Mouse (Mus musculus): Measurements from ENCODE around the gene Cbx4. TPM values are rescaled to one million over a fixed set of nuclear protein-coding genes. Genes with fewer than 3 reads are reported as not detected.
"Not testable (repeated sequence)": the region's sequence is repeated elsewhere in the genome, so short reads cannot be mapped to it uniquely, and the experiment has no call there.

The Cbx4 gene
- total RNA-seq, 2 experiments from 2014 or later: 44.7 to 49.1 TPM

DNA sequence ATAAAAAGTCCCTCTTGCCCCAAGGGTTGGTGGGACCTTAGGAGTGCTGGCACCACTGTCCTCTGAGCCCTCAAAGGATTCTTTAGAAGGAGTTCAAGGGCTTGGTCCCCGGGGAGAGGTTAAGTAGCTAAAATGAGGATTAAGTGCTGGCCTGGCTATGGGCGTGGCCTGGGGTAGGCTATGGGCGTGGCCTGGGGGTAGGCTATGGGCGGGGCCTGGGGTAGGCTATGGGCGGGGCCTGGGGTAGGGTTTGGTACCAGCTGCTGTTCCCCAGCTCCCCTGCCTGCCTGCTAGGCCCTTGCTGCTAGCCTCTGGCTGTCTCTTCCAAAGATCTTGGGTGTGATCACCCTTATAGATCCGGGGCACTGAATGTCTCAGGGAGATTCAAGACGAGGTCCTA is 25.3 kb upstream of the Cbx4 start:
- no peak for DNase-seq (ENCODE audit: low spot score in 2 of 2)

DNA sequence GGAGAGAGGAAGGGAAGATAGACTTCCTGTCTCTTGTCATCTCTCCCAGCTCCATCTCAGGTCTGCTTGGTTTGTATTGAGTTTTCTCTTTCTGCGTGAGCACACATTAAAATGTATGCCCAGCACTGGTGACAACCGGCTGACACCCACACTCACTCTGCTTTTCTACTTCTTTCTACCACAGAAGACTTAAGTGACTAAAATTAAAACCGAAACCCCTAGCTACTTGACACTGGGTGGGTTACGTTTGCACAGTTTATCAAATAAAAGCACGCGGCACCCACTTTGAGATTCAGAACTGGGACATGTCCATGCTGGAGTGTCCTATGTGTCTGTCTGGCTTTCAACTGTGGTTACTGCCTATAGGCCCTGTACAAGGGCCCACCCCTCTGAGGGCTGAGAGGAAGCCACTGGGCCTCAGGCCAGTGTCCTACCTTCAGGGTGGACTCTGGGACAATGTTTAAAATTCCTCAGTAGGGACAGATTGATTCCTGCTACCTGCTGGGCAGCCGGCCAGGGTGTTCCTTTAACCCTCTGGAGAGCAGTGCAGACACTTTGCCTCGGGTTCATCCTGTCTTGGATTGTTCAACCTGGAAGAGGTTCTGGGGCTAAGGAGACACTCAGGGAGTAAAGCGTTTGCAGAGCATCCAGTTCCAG is 23.5 kb upstream of the Cbx4 start:
- DNase-seq (ENCODE audit: low spot score in 2 of 2): no peak

DNA sequence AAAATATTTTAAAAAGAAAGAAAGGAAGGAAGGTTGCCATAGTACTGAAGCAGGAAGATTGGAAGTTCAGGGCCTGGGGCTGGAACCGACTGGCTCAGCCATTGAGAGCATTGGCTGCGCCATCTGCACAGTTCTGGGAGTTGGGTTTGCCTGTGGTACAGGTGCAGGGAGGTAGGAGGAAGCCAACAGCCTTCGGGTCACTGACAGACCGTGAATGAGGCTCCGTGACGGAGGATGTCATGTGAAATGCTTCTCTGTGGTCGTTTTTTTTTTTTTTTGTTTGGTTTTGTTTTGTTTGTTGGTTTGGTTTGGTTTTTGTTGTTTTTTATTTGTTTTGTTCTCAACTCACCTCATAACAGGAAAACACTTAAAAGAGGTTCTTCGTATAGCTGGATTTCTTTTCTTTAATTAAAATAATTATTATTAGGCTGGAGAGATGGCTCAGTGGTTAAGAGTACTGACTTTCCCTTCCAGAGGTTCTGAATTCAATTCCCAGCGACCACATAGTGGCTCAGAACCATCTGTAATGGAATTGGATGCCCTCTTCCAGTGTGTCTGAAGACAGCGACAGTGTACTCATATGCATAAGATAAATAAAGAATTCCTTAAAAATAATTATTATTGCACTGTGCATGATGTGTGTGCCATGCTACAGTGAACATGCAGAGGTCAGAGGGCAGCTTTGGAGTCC is 22.7 kb upstream of the Cbx4 start:
- no peak for DNase-seq (ENCODE audit: low spot score in 2 of 2)

DNA sequence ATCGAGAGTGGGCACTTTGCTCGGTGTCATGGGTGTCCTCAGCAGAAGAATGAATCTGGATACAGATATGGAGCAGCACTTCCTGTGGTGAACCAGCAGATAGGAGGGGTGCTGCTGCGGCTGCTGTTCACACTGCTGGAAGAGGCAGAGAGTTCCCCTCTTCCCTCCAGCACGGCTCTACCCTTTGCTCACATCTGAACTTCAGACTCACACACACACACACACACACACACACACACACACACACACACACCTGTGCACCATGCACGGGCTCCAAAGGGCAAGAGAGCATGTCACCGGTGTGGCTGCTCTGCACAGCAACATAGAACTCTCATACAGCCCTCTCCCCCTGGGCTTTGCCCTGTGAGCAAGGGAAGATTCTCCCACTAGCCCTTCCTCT is 20.3 kb upstream of the Cbx4 start:
- DNase-seq (ENCODE audit: low spot score in 2 of 2): no peak

DNA sequence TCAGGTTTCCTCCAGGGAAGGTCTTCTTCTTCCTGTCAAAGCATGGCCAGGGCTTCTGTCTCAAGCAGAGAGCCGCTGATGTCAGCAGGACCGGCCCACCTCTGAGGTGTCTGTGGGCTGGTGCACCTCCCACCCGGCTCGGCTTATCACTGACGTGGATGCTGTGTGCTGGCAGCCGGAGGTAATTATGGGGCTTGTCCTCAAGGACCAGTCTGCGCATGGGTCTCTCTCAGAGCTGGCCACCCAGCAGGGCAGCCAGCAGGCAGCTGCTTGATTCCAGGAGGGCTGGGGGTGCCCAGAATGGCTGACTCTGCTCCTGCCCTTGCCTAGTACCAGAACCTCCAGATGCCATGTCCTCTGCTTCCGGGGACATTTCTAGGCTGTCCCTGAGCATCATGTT is 19.7 kb upstream of the Cbx4 start:
- no peak for DNase-seq (ENCODE audit: low spot score in 2 of 2)

DNA sequence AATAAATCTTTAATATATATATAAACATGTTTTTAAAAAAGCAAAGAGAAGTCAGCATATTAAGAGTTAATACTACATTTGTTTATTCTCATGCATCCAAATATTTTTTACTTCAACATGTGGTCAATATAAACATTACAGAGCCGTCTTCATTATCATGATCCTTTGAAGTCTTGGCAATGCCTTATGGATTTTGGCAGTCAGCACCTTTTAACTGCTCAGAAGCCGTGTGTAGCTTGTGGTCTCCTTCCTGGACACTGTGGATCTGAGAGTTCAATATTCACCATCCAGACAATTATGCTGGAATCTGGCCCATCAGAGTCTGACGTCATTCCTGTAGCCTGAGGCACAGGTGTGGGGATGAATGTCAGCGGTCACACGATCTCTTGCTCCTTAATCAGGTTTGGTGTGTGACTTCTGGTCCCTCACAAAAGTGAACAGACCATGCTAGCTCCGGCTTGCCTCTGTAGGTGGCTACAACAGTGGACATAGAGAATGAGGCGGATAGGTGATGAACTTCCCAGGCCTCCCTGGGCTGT is 19.1 kb upstream of the Cbx4 start:
- no peak for DNase-seq (ENCODE audit: low spot score in 2 of 2)

DNA sequence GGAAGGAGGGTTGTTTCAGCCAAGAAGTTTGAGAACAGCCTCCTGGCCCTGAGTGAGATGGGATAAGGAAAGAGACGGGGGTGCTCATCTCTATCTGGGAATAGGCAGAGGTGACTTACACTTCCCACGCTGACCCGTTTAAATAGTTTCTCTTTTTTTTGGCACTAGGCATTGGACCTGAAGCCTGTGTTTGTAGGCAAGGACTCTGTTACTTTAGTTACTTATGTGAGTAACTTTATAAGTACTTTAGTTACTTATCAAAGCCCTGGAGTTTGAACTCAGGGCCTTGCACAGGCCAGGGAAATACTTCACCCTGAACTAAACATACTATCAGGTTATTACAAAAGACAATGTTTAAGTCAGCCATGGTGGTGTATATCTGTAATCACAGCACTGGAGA is 18.0 kb upstream of the Cbx4 start:
- DNase-seq (ENCODE audit: low spot score in 2 of 2): no peak

DNA sequence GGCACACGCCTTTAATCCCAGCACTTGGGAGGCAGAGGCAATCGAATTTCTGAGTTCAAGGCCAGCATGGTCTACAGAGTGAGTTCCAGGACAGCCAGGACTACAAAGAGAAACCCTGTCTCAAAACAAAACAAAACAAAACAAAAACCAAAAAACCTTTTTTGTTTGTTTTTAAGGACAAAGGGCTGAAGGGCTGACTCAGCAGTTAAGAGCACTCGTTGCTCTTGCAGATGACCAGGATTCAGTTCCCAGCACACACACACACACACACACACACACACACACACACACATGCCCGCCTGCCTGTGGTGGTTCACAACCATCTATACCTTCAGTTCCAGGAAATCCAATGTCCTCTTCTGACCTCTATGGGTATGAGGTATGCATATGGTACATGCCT is 14.3 kb upstream of the Cbx4 start:
- not testable (repeated sequence) for DNase-seq (ENCODE audit: low spot score in 2 of 2)

DNA sequence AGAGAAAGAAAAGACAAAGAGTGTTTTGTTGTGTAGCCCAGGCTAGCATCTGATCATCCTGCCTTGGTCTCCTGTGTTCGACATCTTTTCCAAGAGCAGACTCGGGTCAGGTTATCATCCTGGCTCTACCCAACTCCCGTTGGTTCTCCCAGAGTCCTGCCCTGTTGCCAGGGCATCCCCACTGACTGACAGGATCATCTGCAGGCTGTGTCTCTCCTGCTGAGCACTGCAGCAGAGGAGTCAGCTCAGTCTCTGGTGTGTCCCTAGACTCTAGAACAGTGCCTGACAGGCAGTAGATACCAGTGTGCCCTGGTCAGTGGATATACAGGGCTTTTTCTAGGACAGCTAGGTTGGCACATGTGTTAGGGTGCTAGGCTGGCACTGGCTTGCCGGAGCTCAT is 12.2 kb upstream of the Cbx4 start:
- DNase-seq (ENCODE audit: low spot score in 2 of 2): no peak

DNA sequence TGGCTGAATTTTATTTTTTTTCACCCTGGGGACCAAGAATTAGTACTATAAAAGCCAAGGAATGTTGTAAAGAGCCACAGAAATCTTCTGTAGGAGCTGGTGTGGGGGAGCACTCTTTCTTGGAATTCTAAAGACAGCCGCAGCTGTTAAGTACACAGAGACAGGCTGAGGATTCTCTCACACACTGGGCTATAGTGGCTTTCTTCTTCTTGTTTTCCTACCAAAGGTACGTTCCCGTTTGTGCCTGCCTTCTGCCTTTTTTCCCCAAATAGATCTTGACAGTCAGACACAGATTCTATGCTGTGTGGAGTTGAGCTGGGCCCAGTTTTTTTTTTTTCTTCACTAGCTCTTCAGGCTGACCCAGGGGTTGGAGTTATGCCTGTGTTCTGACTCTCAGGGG is 9.4 kb upstream of the Cbx4 start:
- peak in 1 of 2 experiments; percentile 25 for DNase-seq (ENCODE audit: low spot score in 2 of 2)

DNA sequence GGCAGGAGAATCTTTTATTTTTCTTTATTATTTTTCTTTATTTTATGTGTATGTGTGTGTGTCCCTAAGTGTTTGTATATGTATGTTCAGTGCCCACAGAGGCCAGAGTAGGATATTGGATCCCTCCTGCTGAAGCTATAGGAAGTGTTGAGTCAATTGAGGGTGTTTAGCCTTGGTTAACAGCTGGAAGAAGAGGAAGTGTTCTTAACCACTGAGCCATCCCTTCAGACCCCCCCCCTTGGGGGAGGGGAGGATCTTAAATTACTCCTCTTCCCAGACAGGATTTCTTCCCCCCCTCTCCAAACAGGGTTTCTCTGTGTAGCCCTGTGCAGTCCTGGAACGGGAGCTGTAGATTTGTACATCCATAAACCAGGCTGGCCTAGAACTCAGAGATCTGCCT is 7.3 kb upstream of the Cbx4 start:
- no peak for DNase-seq (ENCODE audit: low spot score in 2 of 2)

DNA sequence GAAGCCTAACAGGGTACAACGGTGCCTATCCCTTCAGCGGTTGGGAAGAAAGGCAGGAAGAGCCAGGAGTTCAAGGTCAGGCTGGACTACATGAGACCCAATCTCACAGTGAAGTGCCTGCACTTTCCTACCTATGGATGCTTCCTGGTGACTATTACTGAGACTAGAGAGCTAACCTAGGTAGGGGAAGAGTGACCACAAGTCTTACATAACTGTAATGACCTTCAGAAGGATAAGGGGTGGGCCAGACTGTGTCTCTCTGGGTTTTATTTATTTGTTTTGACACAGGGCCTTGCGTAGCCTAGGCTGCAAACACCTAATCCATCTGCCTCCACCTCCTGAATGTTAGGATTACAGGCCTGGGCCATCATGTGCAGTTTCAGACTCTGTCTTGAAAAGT is 6.3 kb upstream of the Cbx4 start:
- no peak for DNase-seq (ENCODE audit: low spot score in 2 of 2)

DNA sequence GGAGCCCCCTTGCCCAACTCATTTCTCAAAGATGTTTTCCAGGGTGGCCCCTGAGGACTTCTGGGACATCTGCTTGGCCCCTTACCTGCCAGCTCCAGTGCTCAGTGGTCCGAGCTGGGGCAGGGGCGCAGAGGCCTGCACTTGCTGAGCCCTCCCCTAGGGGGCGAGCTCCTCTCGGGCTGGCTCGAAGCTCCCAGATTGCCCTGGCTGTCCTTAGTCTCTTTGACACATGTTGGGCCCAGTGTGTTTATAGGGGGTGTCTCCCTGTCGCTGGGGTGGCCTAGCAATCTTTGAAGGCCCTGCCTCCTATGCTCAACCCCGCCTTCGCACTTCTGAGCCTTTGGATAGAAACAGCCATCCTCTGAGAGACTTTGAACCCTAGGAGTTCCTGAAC is 5.6 kb upstream of the Cbx4 start:
- DNase-seq (ENCODE audit: low spot score in 2 of 2): peak in 1 of 2 experiments; percentile 27

DNA sequence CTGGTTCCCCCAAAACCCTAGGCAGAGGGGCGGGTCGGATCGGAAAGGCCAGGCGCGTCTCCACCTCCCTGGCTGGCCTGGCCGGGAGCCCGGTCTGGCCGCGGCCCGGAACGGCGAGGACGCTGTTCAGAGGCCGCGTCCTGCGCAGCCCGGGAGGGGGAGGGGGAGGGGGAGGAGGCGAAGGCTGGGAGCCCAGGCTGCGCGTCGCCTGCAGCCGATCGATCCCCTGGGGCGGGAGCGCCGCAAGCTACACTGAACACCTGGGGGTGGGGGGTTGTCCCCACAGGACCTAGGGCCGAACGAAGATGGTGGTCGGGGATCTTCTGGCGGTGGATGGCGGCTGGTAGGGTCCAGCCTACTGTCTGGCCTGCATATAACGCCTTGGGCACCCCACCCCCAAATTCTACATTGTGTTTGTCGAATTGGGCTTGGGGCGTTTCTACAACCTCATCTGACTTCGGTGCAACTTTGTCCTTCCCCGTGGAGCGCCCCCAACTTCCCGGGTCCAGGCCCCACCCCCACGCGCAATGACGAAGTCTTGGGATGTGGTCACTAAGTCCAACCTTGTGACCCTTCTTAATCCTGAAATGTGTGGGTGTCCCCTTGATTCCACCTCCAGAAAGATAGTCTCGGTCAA is 5.1 kb upstream of the Cbx4 start:
- DNase-seq (ENCODE audit: low spot score in 2 of 2): peak in 1 of 2 experiments; percentile 17

DNA sequence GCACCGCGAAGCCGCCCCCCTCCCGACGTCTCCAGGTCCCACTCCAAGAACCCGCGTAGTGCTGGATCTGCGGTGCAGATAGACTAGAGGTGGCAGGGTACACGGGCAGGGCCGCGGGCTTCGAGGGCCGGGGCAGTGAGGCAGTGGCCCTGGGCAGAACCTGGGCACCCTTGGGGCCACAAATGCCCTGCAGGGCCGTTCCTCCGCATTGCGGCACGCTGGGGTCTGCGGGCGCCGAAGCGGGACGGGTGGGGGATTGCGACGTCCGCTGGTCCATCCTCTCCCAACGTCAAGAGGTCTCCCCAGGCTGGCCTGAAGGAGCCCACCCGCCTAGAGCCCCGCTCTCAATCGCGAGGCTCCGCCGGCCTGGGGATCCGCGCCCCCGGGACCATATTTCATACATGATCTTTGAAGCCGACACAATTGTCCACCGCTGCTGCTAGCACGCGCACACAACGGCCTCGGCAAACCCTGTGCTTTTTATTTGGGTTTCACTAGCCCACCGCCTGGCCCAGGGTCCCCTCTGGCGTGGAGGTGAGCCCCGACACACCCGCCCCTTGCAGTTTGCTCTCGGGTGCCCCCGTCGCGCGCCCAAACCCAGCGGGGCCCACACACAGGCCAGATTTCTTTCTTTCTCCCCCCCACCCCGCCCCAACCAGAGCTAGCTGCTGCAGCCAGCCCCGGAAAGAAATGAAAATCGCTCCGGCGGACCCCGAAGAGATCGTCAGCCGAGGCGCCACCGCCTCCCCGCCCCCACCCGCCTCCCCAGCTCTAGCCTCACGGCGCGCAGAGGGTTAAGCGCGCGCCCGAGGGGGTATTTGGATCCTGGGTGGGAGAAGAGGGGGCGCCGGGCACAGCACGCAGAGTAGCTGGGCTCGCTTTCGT is 4.3 kb upstream of the Cbx4 start:
- DNase-seq (ENCODE audit: low spot score in 2 of 2): no peak

DNA sequence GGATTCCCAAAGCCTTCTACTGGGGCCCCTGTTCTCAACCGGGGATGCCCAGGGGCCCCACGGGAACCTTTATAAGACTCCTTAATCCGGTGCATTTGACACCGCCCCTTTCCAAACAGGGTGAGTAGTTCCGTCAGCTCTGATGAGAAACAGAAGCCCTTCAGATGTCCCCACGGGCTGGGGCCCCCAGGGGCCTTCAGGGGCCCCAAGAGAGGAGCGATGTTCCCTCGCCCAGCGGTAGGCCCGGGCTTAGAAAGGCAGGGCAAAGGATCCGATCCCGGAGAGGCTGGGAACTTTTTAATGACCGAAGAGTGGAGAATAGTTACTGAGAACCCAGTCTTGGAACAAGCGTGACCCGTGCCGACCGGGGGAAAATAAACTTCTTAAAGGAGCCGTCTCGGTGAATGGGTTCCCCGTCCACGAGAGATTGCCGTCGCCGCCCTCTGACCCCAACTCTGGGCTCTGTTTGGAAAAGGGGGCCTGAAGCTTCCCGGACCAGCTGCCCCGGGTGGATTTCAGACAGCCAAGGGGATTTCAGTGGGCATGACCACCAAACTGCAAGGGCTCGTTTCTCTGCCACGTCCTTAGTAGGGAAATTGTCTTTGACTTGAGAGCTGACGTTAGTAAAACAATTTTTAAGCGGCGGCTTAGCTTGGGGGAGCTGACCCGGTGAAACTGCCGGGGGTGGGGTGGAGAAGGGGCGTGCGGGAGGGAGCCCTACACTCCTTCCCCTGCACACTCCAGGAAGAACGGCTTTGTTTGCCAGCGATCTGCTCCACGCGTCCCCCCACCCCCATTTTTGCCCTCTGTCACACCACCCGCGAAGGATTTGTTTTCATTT is 3.4 kb upstream of the Cbx4 start:
- DNase-seq (ENCODE audit: low spot score in 2 of 2): no peak

DNA sequence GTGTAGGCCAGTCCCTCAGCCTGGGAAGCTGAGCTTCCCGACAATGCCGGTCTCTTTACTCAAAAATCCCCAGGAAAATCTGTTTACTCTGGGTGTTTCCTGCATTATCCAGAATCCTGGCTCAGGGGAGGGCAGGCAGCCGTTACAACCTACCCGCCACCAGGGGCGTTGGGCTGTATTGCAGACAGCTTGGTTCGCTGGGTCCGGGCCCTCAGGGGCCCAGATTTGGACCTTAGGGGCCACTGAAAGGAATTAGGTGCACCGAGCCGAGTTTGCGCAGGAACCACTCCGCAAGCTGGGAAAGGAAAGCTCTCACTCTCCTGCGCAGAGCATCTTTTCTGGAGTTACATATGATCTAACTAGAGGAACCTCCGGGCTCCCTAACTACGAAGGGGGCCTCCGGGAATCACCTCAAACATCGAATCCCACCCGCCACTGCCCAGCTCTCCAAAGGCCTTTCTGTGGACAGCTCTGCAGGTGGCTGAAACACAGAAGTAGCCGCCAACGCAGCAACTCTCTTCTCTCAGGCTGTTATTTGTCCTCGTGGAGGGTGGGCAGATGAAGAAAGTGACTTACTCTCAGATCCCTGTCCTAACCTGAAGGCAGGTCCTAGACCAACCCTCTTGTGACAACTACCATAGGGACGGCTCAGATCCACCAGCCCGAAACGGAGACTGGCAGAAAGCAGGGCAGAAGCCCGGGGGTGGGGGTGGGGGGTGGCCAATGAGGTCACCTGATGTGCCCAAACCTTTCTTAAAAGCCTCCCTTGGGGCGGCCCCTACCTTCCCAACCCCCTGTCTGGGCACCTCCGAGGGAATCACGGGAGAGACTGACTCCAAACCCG is 2.6 kb upstream of the Cbx4 start:
- DNase-seq (ENCODE audit: low spot score in 2 of 2): peak in 1 of 2 experiments; percentile 13

DNA sequence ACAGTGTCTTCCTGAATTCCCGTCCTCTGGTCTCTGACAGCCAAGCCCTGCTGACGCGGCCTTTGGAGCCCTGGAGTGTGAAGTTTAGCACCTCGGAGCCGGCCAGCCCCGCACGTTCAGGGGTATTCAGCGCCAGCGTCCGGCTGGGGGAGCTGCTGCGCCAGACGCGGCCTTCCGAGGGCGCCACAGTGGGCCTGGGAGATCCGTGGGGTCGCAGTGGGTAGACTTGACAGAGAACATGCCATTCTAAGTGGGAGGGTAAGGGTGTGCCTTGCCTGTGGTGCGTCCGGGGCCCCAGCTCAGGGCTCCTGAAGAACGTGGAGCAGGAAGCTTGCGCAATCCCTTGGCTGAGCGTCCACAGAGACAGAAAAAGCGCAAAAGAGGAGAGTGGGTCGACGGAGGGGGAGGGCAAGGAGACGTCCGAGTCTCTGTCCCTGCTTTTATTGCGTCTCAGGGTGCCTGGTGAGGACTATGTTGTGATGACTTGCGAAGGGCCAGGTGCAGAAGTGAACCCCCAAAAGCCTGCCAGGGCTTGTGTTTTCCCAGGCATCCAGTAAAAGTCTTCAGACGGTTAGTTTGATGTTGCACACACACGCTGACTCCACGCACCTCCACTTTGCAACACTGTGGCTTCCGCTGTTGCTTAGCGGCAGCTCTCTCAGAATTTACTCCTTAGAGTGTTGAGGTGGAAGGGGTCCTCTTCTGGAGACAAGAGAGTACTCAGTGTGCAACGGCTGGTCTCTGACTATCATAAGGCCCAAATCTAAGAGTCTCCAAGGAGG is 1.5 kb upstream of the Cbx4 start:
- peak in 1 of 2 experiments; percentile 10 for DNase-seq (ENCODE audit: low spot score in 2 of 2)
